Mouse (Mus musculus) intestine, embryonic 14.5 days (tissue): Measurements from ENCODE around the gene Sptbn4. TPM values are rescaled to one million over a fixed set of nuclear protein-coding genes. Genes with fewer than 3 reads are reported as not detected.

ENCODE experiments used
- ATAC-seq: fragments of 200-750 bp; cut with Nextera tagmentation; replicated peaks from 2 replicates; pipeline ENCODE4 v1.8.0; 2017; ENCODE audit warnings: low read depth, moderate number of reproducible peaks, moderate TSS enrichment, moderate library complexity; ENCODE audit not compliant: low FRiP score, low TSS enrichment
- DNase-seq: peaks from one replicate; pipeline ENCODE4 v3.0.0-alpha.2; 2018; ENCODE audit warnings: low spot score
- H3K27ac ChIP-seq: fragments of 300-500 bp; sonication (generic); 2 replicates; pipeline ENCODE4 v1.5.1; 2014; ENCODE audit warnings: low read depth, mild to moderate bottlenecking, control low read depth
- H3K27me3 ChIP-seq: fragments of 300-500 bp; sonication (generic); replicated peaks from 2 replicates; pipeline ENCODE4 v1.6.1; 2014; ENCODE audit warnings: low read length, control low read depth; ENCODE audit not compliant: control insufficient read depth, insufficient read depth
- H3K36me3 ChIP-seq: fragments of 300-500 bp; sonication (generic); 2 replicates; pipeline ENCODE4 v1.6.1; 2014; ENCODE audit warnings: low read length, control low read depth; ENCODE audit not compliant: control insufficient read depth, insufficient read depth
- H3K4me1 ChIP-seq: fragments of 300-500 bp; sonication (generic); replicated peaks from 2 replicates; pipeline ENCODE4 v1.6.1; 2014; ENCODE audit warnings: low read length, control low read depth, mixed read lengths; ENCODE audit not compliant: control insufficient read depth, insufficient read depth
- H3K4me2 ChIP-seq: fragments of 300-500 bp; sonication (generic); 2 replicates; pipeline ENCODE4 v1.6.1; 2014; ENCODE audit warnings: low read length
- H3K4me3 ChIP-seq: fragments of 300-500 bp; sonication (generic); 2 replicates; pipeline ENCODE4 v1.5.1; 2014; ENCODE audit warnings: low read depth, low read length, control low read depth, mixed read lengths
- H3K9ac ChIP-seq: fragments of 300-500 bp; sonication (generic); 2 replicates; pipeline ENCODE4 v1.6.1; 2014; ENCODE audit warnings: mild to moderate bottlenecking, low read length
- H3K9me3 ChIP-seq: fragments of 300-500 bp; sonication (generic); 2 replicates; pipeline ENCODE4 v1.6.1; 2016; ENCODE audit warnings: low read length, control low read depth; ENCODE audit not compliant: control insufficient read depth
- WGBS: fragments of 180-500 bp; shearing (Covaris S2); extraction: QIAGEN DNeasy Blood & Tissue Kit; methylation state at CpG from one replicate; pipeline ENCODE4 v1.1.7; 2014; 5-methylcytosine and 5-hydroxymethylcytosine counted together
- polyA plus RNA-seq: library from polyadenylated mRNA; unstranded; fragments of >200 nt; fragmentation: Nextera tagmentation; extraction: Ambion mirVana; gene quantifications from 2 replicates; pipeline ENCODE4 v1.2.1, GENCODE M21; 2014

The Sptbn4 gene
- polyA plus RNA-seq, 1 experiment from 2014 or later: 0.34 TPM

DNA sequence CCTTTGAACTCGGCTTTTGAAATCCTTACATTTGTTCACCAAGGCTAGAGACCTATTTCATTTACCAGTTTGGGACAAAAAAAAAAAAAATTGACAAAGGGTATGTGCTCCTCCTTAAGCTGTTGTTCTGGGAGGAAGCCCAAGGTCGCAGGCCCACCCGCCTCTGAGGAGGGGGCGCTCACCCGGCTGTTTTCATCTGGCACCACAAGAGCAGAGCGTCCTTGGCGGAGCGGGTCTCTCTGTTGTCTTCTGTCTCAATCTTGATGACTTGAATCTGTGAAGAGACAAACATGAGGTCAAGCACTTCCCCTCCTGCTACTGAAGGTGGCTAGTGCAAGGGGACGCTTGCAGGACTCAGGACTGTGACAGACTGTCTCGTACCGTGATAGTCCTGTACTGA lies 19.5 kb downstream of the Sptbn4 start:
- Histone ChIP-seq H3K4me3 (no peak overlapping the region), H3K4me2 (no peak overlapping the region), H3K9ac (no peak overlapping the region), H3K27ac (no peak overlapping the region), H3K9me3 (peaks cover 8% of the 10 kb centered on the region), H3K4me1 (no peaks in the 10 kb centered on the region), H3K27me3 (peaks cover 4% of the 10 kb centered on the region; the same call in 1 of the 2 replicates), H3K36me3 (no peaks in the 10 kb centered on the region)
- ATAC-seq: no peak
- no peak for DNase-seq
- WGBS: 77% methylated on average over 11 of the region's 11 CpGs

DNA sequence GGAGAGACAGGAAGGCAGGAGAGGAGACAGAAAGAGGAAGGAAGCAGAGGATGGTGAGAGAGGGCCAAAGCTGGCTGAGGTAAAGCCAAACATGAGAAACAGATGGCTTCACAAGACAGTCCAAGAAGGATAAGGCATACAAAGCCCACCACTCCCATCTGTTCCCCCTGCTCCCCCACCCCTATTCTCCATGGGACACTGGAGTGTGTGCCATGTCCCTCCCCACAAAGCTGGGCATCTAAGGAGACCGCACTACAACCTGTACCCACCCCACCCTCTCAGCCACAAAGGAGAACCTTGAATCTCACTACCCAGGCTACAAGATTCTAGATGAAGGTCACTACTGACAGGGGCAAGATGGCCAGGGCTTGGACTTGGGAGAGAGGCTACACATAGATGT lies 20.1 kb downstream of the Sptbn4 start:
- H3K27me3 ChIP-seq: no peaks in the 10 kb centered on the region

DNA sequence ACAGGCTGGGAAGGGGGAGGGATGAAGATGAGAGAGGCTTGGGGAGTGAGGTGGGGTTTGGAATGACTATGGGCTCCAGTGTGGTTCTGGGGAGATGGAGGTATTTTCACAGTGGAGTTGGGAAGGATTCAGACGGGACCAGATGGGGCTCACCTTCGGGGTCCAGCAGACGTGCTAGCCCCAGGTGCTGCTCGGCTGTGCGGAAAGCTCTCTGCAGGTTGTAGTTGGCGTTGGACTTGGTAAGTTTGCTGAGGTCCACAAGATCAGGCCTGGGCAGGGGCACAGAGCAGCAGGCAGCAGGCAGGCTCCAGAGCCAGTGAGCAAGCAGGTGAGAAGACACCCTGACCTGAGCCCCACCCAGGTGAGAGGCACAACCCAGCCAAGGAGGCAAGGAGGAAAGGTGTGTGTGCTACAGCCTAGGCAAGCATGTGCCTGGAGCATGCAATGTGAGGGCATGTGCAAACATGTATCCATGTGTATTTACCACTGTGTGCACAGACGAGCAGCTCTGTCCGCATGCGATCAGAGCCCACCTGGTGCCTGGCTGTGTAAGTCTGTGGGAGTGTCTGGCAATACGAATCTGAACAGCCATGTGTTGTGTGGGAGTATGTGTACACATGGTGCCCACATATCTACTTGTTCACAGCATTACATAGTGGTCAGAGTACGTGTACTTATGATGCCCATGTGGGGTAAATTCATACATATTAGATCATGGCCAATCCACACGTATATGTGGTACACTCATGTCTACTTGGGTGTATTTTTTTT lies 23.7 kb downstream of the Sptbn4 start:
- Histone ChIP-seq H3K9ac (no peak overlapping the region), H3K4me3 (no peak overlapping the region), H3K4me2 (no peak overlapping the region), H3K4me1 (no peaks in the 10 kb centered on the region), H3K27ac (no peak overlapping the region), H3K9me3 (no peaks in the 10 kb centered on the region), H3K27me3 (no peaks in the 10 kb centered on the region), H3K36me3 (no peaks in the 10 kb centered on the region)
- 85% methylated on average over 12 of the region's 12 CpGs for WGBS
- ATAC-seq (no peak), DNase-seq (no peak)

More for the DNA sequence above, 20.1 kb downstream of the Sptbn4 start:
- DNase-seq (no peak), ATAC-seq (no peak)
- Histone ChIP-seq H3K9ac (no peak overlapping the region), H3K4me3 (no peak overlapping the region), H3K36me3 (no peaks in the 10 kb centered on the region), H3K27ac (no peak overlapping the region), H3K9me3 (peaks cover 8% of the 10 kb centered on the region), H3K4me1 (no peaks in the 10 kb centered on the region), H3K4me2 (no peak overlapping the region)
- 78% methylated on average over 1 of the region's 1 CpGs for WGBS

DNA sequence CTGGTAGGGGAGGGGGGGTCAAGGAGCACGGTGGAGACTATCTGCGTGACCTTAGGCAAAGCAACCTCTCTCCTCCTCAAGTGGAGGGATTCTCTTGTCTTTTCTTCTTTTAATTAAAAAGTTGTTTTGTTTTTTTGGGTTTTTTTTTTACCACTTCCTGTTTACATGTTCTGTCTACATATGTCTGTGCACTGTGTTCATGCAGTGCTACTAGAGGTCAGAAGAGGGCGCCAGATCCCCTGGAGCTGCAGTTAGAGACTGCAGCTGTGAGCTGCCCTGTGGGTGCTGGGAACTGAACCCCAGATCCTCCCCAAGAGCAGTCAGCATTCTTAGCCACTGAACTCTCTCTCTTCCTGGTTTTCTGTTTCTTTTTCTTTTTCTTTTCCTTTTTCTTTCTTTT lies 28.4 kb downstream of the Sptbn4 start:
- Histone ChIP-seq H3K9me3 (no peaks in the 10 kb centered on the region), H3K4me2 (no peak overlapping the region), H3K4me3 (no peak overlapping the region), H3K27ac (no peak overlapping the region), H3K27me3 (no peaks in the 10 kb centered on the region), H3K36me3 (no peaks in the 10 kb centered on the region), H3K4me1 (no peaks in the 10 kb centered on the region), H3K9ac (no peak overlapping the region)
- DNase-seq (no peak), ATAC-seq (no peak)
- WGBS: 75% methylated on average over 3 of the region's 3 CpGs

DNA sequence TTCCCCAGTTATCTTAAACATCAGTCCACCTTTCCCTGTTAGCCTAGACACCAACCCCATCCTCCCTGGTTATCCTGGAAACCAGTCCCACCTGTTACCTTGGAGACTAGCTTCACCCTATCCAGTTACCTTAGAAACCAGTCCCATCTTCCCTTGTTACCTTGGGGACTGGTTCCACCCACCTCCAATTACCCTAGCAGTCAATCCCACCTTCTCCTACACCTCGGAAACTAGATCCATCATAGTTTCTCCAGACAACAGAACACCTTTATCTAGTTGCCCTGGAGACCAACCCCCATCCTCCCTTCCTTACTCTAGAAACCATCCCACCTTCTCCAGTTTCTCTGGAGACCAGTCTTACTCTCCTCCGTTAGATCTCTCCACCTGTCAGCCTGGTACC lies 30.3 kb downstream of the Sptbn4 start:
- H3K27me3 ChIP-seq: no peaks in the 10 kb centered on the region
- no peak overlapping the region for H3K27ac ChIP-seq
- no peak overlapping the region for H3K4me2 ChIP-seq
- H3K4me1 ChIP-seq: no peaks in the 10 kb centered on the region
- no peaks in the 10 kb centered on the region for H3K36me3 ChIP-seq
- 0 out of 2 replicates have a peak, but pooled peaks cover 2% of the 10 kb centered on the region for H3K9me3 ChIP-seq
- DNase-seq (no peak), ATAC-seq (no peak)
- no peak overlapping the region for H3K4me3 ChIP-seq
- 65% methylated on average over 2 of the region's 2 CpGs for WGBS
- no peak overlapping the region for H3K9ac ChIP-seq

DNA sequence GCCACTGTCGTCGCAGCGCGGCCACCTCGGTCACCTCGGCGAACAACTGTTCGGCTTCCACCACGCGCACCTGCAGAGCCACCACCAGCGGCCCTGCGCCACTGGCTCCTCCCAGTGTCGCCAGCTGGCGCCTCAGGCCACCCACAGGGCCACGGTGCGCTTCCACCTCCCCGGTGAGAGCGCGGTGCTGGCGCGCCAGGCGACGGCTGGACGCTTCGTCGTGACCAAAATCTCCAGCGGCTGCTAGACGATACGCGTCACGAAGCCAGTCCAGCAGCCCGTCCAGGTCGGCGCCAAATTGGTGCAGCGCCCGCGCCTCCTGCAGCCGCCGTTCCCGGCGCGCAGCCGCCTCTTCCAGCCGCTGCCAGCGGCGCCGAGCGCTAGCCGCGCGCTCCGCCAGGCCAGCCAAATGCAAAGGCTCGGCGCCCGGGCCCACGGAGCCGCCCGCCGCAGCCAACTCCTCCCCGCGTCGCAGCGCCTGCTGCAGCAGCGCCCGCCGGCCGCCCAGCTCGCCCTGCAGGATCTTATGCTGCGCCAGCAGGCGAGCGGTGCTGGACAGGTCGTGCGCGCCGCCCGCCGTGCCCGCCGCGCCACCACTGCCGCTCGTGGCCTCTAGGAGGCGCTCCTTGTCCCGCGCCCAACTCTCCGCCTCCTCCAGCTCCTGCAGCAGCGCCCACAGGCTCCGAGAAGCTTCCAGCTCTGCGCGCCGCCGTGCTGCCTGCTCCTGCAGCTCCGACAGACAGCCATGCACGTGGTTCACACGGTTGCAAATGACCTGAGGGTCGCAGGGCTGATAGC lies 38.9 kb downstream of the Sptbn4 start:
- H3K4me2 ChIP-seq: peak overlapping the region; percentile 64
- under 1% methylated on average over 96 of the region's 96 CpGs for WGBS
- peaks cover 61% of the 10 kb centered on the region for H3K27me3 ChIP-seq
- H3K9ac ChIP-seq: 0 out of 2 replicates have a peak overlapping the region, but pooled peaks have one; percentile 16
- peaks cover 11% of the 10 kb centered on the region; the same call in 1 of the 2 replicates for H3K9me3 ChIP-seq
- H3K27ac ChIP-seq: no peak overlapping the region
- peak; percentile 91 for DNase-seq
- ATAC-seq: peak; percentile 82
- peak overlapping the region; percentile 39 for H3K4me3 ChIP-seq
- no peaks in the 10 kb centered on the region for H3K36me3 ChIP-seq
- peaks cover 7% of the 10 kb centered on the region; the same call in 1 of the 2 replicates for H3K4me1 ChIP-seq

DNA sequence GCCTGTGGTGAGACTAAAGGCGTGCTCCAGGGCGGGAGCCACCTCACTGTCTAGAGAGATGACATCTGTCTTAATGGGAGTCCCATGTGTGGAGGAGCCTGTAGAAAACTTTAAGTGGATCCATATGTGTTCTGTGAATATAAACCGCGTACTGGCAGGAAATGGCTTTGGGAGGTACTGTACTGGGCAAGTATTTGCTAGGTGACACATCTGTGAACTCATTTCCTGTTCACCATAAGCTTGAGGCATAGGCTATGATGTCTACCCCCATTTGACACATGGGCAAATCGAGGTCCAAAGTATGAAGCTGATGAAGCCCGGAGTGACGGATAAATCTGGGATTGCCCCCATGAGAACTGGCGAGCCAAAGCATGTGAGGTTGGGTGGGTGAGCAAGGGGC lies 39.7 kb downstream of the Sptbn4 start:
- peaks cover 69% of the 10 kb centered on the region for H3K27me3 ChIP-seq
- peak overlapping the region; percentile 39 for H3K4me3 ChIP-seq
- no peak for DNase-seq
- no peak overlapping the region for H3K9ac ChIP-seq
- no peak for ATAC-seq
- H3K27ac ChIP-seq: no peak overlapping the region
- no peaks in the 10 kb centered on the region for H3K36me3 ChIP-seq
- peaks cover 7% of the 10 kb centered on the region; the same call in 1 of the 2 replicates for H3K4me1 ChIP-seq
- WGBS: 47% methylated on average over 8 of the region's 8 CpGs
- peak overlapping the region; percentile 64; the same call in 1 of the 2 replicates for H3K4me2 ChIP-seq
- H3K9me3 ChIP-seq: peaks cover 18% of the 10 kb centered on the region

DNA sequence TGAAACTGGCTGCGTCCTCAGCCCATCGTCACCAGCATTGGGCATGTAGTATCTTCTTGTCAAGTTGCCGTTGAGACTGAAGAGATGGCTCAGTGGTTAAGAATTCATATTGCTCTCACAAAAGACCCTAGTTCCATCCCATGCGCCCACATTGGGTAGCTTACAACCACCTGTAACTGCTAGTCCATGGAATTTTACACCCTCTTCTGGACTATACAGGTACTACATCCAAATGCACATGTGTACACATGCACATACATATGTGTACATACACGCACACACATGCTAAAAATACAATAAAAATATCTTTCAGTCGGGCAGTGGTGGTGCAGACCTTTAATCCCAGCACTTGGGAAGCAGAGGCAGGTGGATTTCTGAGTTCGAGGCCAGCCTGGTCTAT lies 41.0 kb downstream of the Sptbn4 start:
- no peak overlapping the region for H3K27ac ChIP-seq
- DNase-seq: no peak

More for the DNA sequence above, 41.0 kb downstream of the Sptbn4 start:
- Histone ChIP-seq H3K27me3 (peaks cover 81% of the 10 kb centered on the region), H3K4me3 (no peak overlapping the region), H3K4me1 (peaks cover 7% of the 10 kb centered on the region; the same call in 1 of the 2 replicates), H3K9me3 (peaks cover 15% of the 10 kb centered on the region), H3K9ac (no peak overlapping the region), H3K4me2 (no peak overlapping the region), H3K36me3 (no peaks in the 10 kb centered on the region)
- no peak for ATAC-seq
- 80% methylated on average over 7 of the region's 7 CpGs for WGBS
